Mouse (Mus musculus) neural tube, embryonic 10.5 days (tissue): ENCODE measurements around the gene Erc2.

Source experiments
- DNase-seq: peaks from one replicate; pipeline ENCODE4 v3.0.0-alpha.2; 2017; ENCODE audit warnings: low spot score; ENCODE audit errors: extremely low spot score

Gene Erc2

GRCm38 (mm10) chr14:28504101-28505050, 882.1 kb downstream of the Erc2 start, which contains the start of gene Wnt5a:
Wnt5a (plus strand) TSS chr14:28504750.
- DNase-seq = peak; percentile 80

- no peak for DNase-seq
These were observed 882.9 kb downstream of the Erc2 start for GRCm38 (mm10) chr14:28505051-28505585.

GRCm38 (mm10) chr14:28505586-28506375, 883.6 kb downstream of the Erc2 start:
- peak; percentile 75 for DNase-seq

- DNase-seq = no peak
These were observed 884.2 kb downstream of the Erc2 start for GRCm38 (mm10) chr14:28506376-28506831.

GRCm38 (mm10) chr14:28507011-28507410, 884.8 kb downstream of the Erc2 start:
- no peak for DNase-seq

GRCm38 (mm10) chr14:28507471-28507870, 885.2 kb downstream of the Erc2 start:
- peak; percentile 84 for DNase-seq

GRCm38 (mm10) chr14:28508288-28509258, 886.3 kb downstream of the Erc2 start:
- DNase-seq = peak; percentile 53

- peak; percentile 85 for DNase-seq
These were observed 887.5 kb downstream of the Erc2 start for GRCm38 (mm10) chr14:28509441-28510340.

- peak; percentile 66 for DNase-seq
These were observed 888.3 kb downstream of the Erc2 start for GRCm38 (mm10) chr14:28510341-28511028.

- DNase-seq = peak; percentile 69
These were observed 888.9 kb downstream of the Erc2 start for GRCm38 (mm10) chr14:28511029-28511651.

GRCm38 (mm10) chr14:28512805-28513590, 890.8 kb downstream of the Erc2 start:
- DNase-seq = no peak

- no peak for DNase-seq
These were observed 891.9 kb downstream of the Erc2 start for GRCm38 (mm10) chr14:28514171-28514570.

- DNase-seq = no peak
These were observed 893.1 kb downstream of the Erc2 start for GRCm38 (mm10) chr14:28515331-28515730.

- DNase-seq = no peak
These were observed 895.7 kb downstream of the Erc2 start for GRCm38 (mm10) chr14:28517631-28518560.

- no peak for DNase-seq
These were observed 898.9 kb downstream of the Erc2 start for GRCm38 (mm10) chr14:28521106-28521505.

- DNase-seq = no peak
These were observed 900.4 kb downstream of the Erc2 start for GRCm38 (mm10) chr14:28522611-28523010.
